Mouse (Mus musculus): ENCODE measurements around the gene 4930590J08Rik. TPM values are rescaled to one million over a fixed set of nuclear protein-coding genes. Genes with fewer than 3 reads are reported as not detected.

4930590J08Rik gene
- polyA plus RNA-seq (2015; fragmentation: Nextera tagmentation; extraction: Ambion mirVana) = 0.39 and 0.74 TPM in 2 replicates

DNA sequence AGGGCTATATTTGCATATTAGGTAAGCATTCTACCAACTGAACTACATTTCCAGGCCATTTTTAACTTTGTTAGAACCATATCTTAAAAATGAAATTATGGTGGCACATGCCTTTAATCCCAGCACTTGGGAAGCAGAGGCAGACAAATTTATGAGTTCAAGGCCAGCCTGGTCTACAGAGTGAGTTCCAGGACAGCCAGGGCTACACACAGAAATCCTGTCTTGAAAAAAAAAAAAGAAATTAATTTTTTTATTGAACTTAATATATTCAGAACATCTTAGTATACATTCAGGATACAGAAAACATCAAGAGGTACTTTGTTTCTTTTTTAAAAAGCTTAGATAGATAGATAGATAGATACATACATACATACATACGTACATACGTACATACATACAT lies at the start of gene 4930590J08Rik:
Gene 4930590J08Rik (plus strand): TSS at position 301 of the 400 bp plus-strand sequence.

DNA sequence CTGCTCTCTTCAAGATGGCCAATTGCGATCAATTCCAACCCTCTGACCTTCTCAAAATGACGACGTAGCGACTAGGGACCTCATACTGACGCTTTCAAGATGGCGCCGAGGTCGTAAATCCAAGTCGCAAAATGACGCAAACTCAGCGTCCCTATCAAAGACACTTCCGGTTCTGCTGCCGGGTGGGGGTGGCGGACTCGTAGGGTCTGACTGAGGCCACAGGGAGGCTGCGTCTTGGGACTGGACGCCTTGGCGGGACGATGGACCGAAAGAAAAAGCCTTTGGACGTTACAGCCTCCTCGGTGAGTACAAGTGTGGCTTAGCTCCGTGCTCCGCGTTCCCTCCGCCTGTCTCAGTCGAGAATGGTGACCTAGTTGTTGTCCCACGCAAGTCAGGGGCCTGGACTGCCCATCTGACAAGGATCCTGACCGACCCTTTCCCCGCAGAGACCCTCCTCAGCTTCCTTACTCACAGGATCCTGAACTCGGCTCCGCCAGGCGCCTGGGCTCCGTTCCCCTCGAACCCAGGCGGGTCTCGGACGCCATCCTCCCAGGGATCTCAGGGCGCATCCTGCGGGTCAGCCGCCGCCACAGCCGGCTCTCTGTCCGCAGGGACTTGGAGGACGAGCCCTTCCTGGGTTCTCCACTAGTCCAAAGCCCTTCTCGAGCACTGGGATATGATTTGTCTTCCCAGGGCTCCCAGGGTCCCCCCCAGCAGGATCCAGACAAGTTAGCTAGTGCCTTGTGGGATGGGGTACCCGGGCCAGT lies 24.5 kb upstream of the 4930590J08Rik start, which contains the start of gene Ccdc174:
Gene Ccdc174 (plus strand): TSS at position 169 of the 767 bp plus-strand sequence.

DNA sequence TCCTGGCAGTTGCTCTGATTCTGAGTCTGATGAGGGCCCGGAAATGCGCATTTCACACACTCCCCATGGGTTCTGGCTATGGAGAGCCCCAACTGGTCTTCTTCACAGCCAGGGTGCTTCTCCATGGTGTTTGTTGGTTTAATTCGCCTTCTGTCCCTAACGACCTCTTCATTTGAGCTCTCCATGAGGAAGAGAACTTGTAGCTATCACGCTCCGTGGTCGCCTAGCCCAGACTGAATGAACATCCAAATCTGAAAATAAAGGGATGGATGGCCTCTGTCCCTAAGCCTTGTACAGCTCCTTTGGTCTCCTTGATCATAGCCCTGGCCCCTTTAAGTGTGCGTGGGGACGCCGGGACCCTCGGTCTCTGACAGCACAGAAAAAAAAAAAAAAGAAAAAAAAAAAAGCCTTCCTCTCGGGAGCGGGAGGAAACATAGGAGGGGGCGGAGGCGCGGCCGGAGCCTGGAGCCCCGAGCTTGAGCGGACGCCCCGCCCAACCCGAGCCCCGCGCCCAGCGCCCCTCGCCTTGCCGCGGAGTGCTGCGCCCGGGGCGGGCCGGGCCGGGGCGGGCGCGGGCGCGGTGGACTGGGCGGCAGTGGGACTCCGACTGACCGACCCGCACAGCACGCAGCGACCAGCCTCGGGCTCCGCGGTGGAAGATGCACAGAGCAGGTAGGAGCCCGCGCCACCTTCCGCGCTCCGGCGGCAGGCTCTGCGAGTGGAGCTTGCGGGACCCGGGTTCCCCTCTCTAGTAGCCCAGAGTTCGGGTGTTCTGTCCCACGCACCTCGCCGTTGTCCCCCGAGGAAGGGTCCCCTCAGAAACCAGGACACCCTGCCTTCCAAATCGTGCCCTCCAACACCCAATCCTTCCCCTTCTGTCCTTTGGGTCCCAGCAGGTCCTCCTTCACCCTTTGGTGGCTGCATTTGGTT lies 76.0 kb downstream of the 4930590J08Rik start, which contains the start of gene Fgd5:
Gene Fgd5 (plus strand): TSS at position 508 of the 930 bp plus-strand sequence.

Other genes with a start within 250 kb of the 4930590J08Rik start
- gene Slc6a6, start 218.8 kb upstream of the 4930590J08Rik start, polyA plus RNA-seq (2015; fragmentation: Nextera tagmentation; extraction: Ambion mirVana) = 111 and 116 TPM in 2 replicates
- gene Grip2, start 75.6 kb upstream of the 4930590J08Rik start, polyA plus RNA-seq (2015; fragmentation: Nextera tagmentation; extraction: Ambion mirVana) = 7.5 and 8.5 TPM in 2 replicates
- 35.4 and 38.1 TPM in 2 replicates for gene Ccdc174, start 24.8 kb upstream of the 4930590J08Rik start, polyA plus RNA-seq (2015; fragmentation: Nextera tagmentation; extraction: Ambion mirVana)
- gene Fgd5, start 76.1 kb downstream of the 4930590J08Rik start, polyA plus RNA-seq (2015; fragmentation: Nextera tagmentation; extraction: Ambion mirVana) = 10.0 and 12.3 TPM in 2 replicates
- gene Nr2c2, start 188.6 kb downstream of the 4930590J08Rik start, polyA plus RNA-seq (2015; fragmentation: Nextera tagmentation; extraction: Ambion mirVana) = 30.3 and 34.2 TPM in 2 replicates

Data from neural tube, postnatal 0 days (tissue).